Mouse (Mus musculus): ENCODE measurements around the gene Arpp19.

Gene Arpp19

GRCm38 (mm10) chr9:75100157-75100781 lies 62.9 kb downstream of the Arpp19 start:
- CTCF ChIA-PET: no interaction called here

GRCm38 (mm10) chr9:75102131-75102530 lies 64.7 kb downstream of the Arpp19 start:
- CTCF ChIA-PET: no interaction called here
